Mouse (Mus musculus) stomach, embryonic 15.5 days (tissue): ENCODE measurements at regions not wholly inside any gene's neighbourhood (a gene's known extent, or its start where the extent isn't known, plus 50 kb on each side); places are given as distances from the start of the nearest gene placed in this dataset.

ENCODE experiments used
- ATAC-seq: fragments of 200-750 bp; cut with Nextera tagmentation; 2 replicates; pipeline ENCODE4 v1.8.0; 2017; ENCODE audit warnings: low read depth, moderate number of reproducible peaks, moderate TSS enrichment; ENCODE audit not compliant: insufficient read depth, low FRiP score
- H3K27ac ChIP-seq: fragments of 300-500 bp; sonication (generic); 2 replicates; pipeline ENCODE4 v1.5.1; 2015; ENCODE audit warnings: mild to moderate bottlenecking, inconsistent platforms
- H3K27me3 ChIP-seq: fragments of 300-500 bp; sonication (generic); replicated peaks from 2 replicates; pipeline ENCODE4 v1.6.1; 2015; ENCODE audit warnings: inconsistent platforms
- H3K36me3 ChIP-seq: fragments of 300-500 bp; sonication (generic); 2 replicates; pipeline ENCODE4 v1.6.1; 2015; ENCODE audit warnings: inconsistent platforms
- H3K4me1 ChIP-seq: fragments of 300-500 bp; sonication (generic); 2 replicates; pipeline ENCODE4 v1.6.1; 2015; ENCODE audit warnings: inconsistent platforms
- H3K4me2 ChIP-seq: fragments of 300-500 bp; sonication (generic); 2 replicates; pipeline ENCODE4 v1.6.1; 2015; ENCODE audit warnings: mild to moderate bottlenecking, inconsistent platforms
- H3K4me3 ChIP-seq: fragments of 300-500 bp; sonication (generic); replicated peaks from 2 replicates; pipeline ENCODE4 v1.5.1; 2015; ENCODE audit warnings: inconsistent platforms
- H3K9ac ChIP-seq: fragments of 300-500 bp; sonication (generic); 2 replicates; pipeline ENCODE4 v1.6.1; 2015; ENCODE audit warnings: inconsistent platforms
- H3K9me3 ChIP-seq: fragments of 300-500 bp; sonication (generic); 2 replicates; pipeline ENCODE4 v1.6.1; 2016; ENCODE audit warnings: inconsistent platforms
- WGBS: fragments of 180-500 bp; shearing (Covaris S2); methylation state at CpG from one replicate; pipeline ENCODE4 v1.1.7; 2015; 5-methylcytosine and 5-hydroxymethylcytosine counted together

GRCm38 (mm10) chr4:142799291-142799690 lies 413.5 kb downstream of the Prdm2 start:
- Histone ChIP-seq H3K4me1 (peaks cover 3% of the 10 kb centered on the region; the same call in 1 of the 2 replicates), H3K27ac (no peak overlapping the region), H3K9me3 (no peaks in the 10 kb centered on the region), H3K27me3 (no peaks in the 10 kb centered on the region), H3K4me3 (no peak overlapping the region), H3K36me3 (no peaks in the 10 kb centered on the region), H3K4me2 (no peak overlapping the region), H3K9ac (no peak overlapping the region)
- 48% methylated on average over 5 of the region's 5 CpGs for WGBS
- no peak for ATAC-seq

- H3K36me3 ChIP-seq = no peaks in the 10 kb centered on the region
- WGBS = 68% methylated on average over 6 of the region's 6 CpGs
- no peak overlapping the region for H3K4me2 ChIP-seq
- H3K9ac ChIP-seq = no peak overlapping the region
- H3K27me3 ChIP-seq = no peaks in the 10 kb centered on the region
- no peaks in the 10 kb centered on the region for H3K9me3 ChIP-seq
- H3K27ac ChIP-seq = no peak overlapping the region
- no peak for ATAC-seq
- H3K4me3 ChIP-seq = no peak overlapping the region
- peaks cover 3% of the 10 kb centered on the region; the same call in 1 of the 2 replicates for H3K4me1 ChIP-seq
Observed at GRCm38 (mm10) chr4:142798834-142799233, 414.0 kb downstream of the Prdm2 start.

- Histone ChIP-seq H3K4me3 (no peak overlapping the region), H3K9ac (no peak overlapping the region), H3K9me3 (no peaks in the 10 kb centered on the region), H3K4me2 (no peak overlapping the region), H3K27me3 (no peaks in the 10 kb centered on the region), H3K36me3 (no peaks in the 10 kb centered on the region), H3K4me1 (no peaks in the 10 kb centered on the region), H3K27ac (no peak overlapping the region)
- 49% methylated on average over 2 of the region's 2 CpGs for WGBS
- ATAC-seq = no peak
Observed at GRCm38 (mm10) chr4:142792606-142792970, 420.2 kb downstream of the Prdm2 start.

- no peak overlapping the region for H3K4me2 ChIP-seq
- H3K36me3 ChIP-seq = no peaks in the 10 kb centered on the region
- H3K9me3 ChIP-seq = no peaks in the 10 kb centered on the region
- H3K4me1 ChIP-seq = no peaks in the 10 kb centered on the region
- 74% methylated on average over 3 of the region's 3 CpGs for WGBS
- H3K4me3 ChIP-seq = no peak overlapping the region
- no peaks in the 10 kb centered on the region for H3K27me3 ChIP-seq
- H3K27ac ChIP-seq = no peak overlapping the region
- no peak for ATAC-seq
- H3K9ac ChIP-seq = no peak overlapping the region
Observed at GRCm38 (mm10) chr4:142791823-142792605, 420.8 kb downstream of the Prdm2 start.

- 84% methylated on average over 7 of the region's 7 CpGs for WGBS
- H3K4me1 ChIP-seq = no peaks in the 10 kb centered on the region
- no peaks in the 10 kb centered on the region for H3K9me3 ChIP-seq
- no peak overlapping the region for H3K4me3 ChIP-seq
- no peaks in the 10 kb centered on the region for H3K27me3 ChIP-seq
- ATAC-seq = no peak
- no peak overlapping the region for H3K27ac ChIP-seq
- no peaks in the 10 kb centered on the region for H3K36me3 ChIP-seq
- no peak overlapping the region for H3K9ac ChIP-seq
- H3K4me2 ChIP-seq = no peak overlapping the region
Observed at GRCm38 (mm10) chr4:142789048-142789447, 423.7 kb downstream of the Prdm2 start.

- ATAC-seq = no peak
- H3K36me3 ChIP-seq = no peaks in the 10 kb centered on the region
- no peaks in the 10 kb centered on the region for H3K27me3 ChIP-seq
- no peak overlapping the region for H3K9ac ChIP-seq
- WGBS = 82% methylated on average over 5 of the region's 5 CpGs
- H3K27ac ChIP-seq = no peak overlapping the region
- H3K4me3 ChIP-seq = no peak overlapping the region
- no peaks in the 10 kb centered on the region for H3K4me1 ChIP-seq
- H3K9me3 ChIP-seq = no peaks in the 10 kb centered on the region
- H3K4me2 ChIP-seq = no peak overlapping the region
Observed at GRCm38 (mm10) chr4:142785386-142785785, 427.4 kb downstream of the Prdm2 start.

- WGBS = 34% methylated on average over 10 of the region's 10 CpGs
- Histone ChIP-seq H3K9me3 (no peaks in the 10 kb centered on the region), H3K9ac (no peak overlapping the region), H3K27me3 (no peaks in the 10 kb centered on the region), H3K27ac (no peak overlapping the region), H3K4me2 (no peak overlapping the region), H3K4me1 (peaks cover 7% of the 10 kb centered on the region; the same call in 1 of the 2 replicates), H3K36me3 (no peaks in the 10 kb centered on the region), H3K4me3 (no peak overlapping the region)
- ATAC-seq = no peak
Observed at GRCm38 (mm10) chr4:142776711-142777411, 435.9 kb downstream of the Prdm2 start.

- Histone ChIP-seq H3K9me3 (no peaks in the 10 kb centered on the region), H3K9ac (no peak overlapping the region), H3K27me3 (no peaks in the 10 kb centered on the region), H3K4me1 (peaks cover 9% of the 10 kb centered on the region; the same call in 1 of the 2 replicates), H3K4me3 (no peak overlapping the region), H3K27ac (no peak overlapping the region), H3K36me3 (no peaks in the 10 kb centered on the region), H3K4me2 (no peak overlapping the region)
- no peak for ATAC-seq
- 93% methylated on average over 5 of the region's 5 CpGs for WGBS
Observed at GRCm38 (mm10) chr4:142775023-142775422, 437.8 kb downstream of the Prdm2 start.

- no peaks in the 10 kb centered on the region for H3K27me3 ChIP-seq
- 55% methylated on average over 10 of the region's 10 CpGs for WGBS
- H3K4me2 ChIP-seq = no peak overlapping the region
- peaks cover 10% of the 10 kb centered on the region; the same call in 1 of the 2 replicates for H3K4me1 ChIP-seq
- H3K27ac ChIP-seq = no peak overlapping the region
- no peak overlapping the region for H3K9ac ChIP-seq
- no peak for ATAC-seq
- H3K4me3 ChIP-seq = no peak overlapping the region
- no peaks in the 10 kb centered on the region for H3K9me3 ChIP-seq
- no peaks in the 10 kb centered on the region for H3K36me3 ChIP-seq
Observed at GRCm38 (mm10) chr4:142773651-142774151, 439.1 kb downstream of the Prdm2 start.

- no peak overlapping the region for H3K4me3 ChIP-seq
- 17% methylated on average over 16 of the region's 16 CpGs for WGBS
- H3K27ac ChIP-seq = no peak overlapping the region
- no peak overlapping the region for H3K4me2 ChIP-seq
- H3K27me3 ChIP-seq = no peaks in the 10 kb centered on the region
- ATAC-seq = no peak
- no peaks in the 10 kb centered on the region for H3K36me3 ChIP-seq
- H3K9ac ChIP-seq = no peak overlapping the region
- peaks cover 10% of the 10 kb centered on the region; the same call in 1 of the 2 replicates for H3K4me1 ChIP-seq
- H3K9me3 ChIP-seq = no peaks in the 10 kb centered on the region
Observed at GRCm38 (mm10) chr4:142772751-142773455, 439.9 kb downstream of the Prdm2 start.

- no peak for ATAC-seq
Observed at GRCm38 (mm10) chr4:142771520-142772150, 441.2 kb downstream of the Prdm2 start.

More at GRCm38 (mm10) chr4:142771520-142772150, 441.2 kb downstream of the Prdm2 start:
- Histone ChIP-seq H3K4me2 (no peak overlapping the region), H3K9ac (no peak overlapping the region), H3K4me3 (no peak overlapping the region), H3K27ac (no peak overlapping the region), H3K36me3 (no peaks in the 10 kb centered on the region), H3K27me3 (no peaks in the 10 kb centered on the region), H3K9me3 (no peaks in the 10 kb centered on the region), H3K4me1 (peaks cover 10% of the 10 kb centered on the region; the same call in 1 of the 2 replicates)
- WGBS = 57% methylated on average over 6 of the region's 6 CpGs
